Mouse (Mus musculus): Measurements from ENCODE around the gene Olfr173. TPM values are rescaled to one million over a fixed set of nuclear protein-coding genes. Genes with fewer than 3 reads are reported as not detected.

Olfr173 gene
- not detected for total RNA-seq (2022)

- DNase-seq, result no peak
These were observed at the start of gene Olfr173 for GRCm38 (mm10) chr16:58800168-58800567. Gene Olfr173, minus strand, starts transcription at chr16:58800268.

DNA sequence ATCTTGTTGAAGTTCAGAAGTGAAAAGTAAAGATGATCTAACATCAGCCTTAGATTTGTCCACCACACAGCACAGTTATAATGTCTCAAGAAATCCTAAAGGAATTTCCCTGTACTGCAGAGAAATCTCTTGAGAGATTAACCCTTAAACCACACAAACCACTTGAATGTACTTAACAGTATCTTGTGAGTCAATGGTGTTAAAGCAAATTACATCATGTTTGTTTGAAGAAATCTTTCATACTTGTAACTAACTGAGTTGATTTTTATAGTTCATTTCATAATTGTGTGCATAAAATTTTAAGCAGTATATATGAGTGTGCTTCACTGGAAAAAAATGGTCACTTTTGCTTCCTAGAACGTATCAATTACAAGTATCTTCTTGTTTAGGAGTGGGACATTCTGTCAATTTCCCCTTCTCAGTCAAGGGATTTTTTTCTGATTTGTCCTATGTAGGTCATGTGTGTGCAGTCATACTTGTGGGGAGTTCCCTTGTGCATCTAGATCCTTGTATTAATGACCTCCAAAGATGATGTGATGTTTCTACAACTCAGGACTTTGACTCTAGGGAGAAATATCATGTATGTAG is 26.8 kb upstream of the Olfr173 start, which contains the start of gene Olfr175-ps1:
Olfr175-ps1 (minus strand) TSS at position 51 of the 588 bp plus-strand sequence.
- no peak for DNase-seq

GRCm38 (mm10) chr16:58763076-58763475 is 37.0 kb downstream of the Olfr173 start, which contains the start of gene Olfr172:
Gene Olfr172, minus strand, starts transcription at chr16:58763176.
- no peak for DNase-seq

DNA sequence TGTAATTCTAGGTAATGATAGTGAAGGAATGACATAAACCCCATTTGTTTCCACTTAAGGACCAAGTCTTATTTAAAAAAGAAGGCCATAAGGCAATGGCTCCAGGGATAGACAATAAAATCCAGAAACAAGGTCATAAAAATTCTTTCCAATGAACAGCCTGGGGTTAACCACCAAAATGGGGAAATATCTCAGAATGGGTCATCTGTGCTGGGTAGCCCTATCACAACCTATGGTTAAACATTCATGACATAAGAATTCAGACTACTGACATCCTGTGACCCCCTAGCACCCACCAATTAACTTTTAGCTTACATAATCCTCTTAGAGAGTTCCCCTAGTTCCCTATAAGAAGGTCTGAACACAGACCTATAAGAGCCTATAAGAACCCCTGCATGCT is 43.9 kb downstream of the Olfr173 start:
- DNase-seq, result no peak

- no peak for DNase-seq
These were observed 48.8 kb downstream of the Olfr173 start for GRCm38 (mm10) chr16:58751314-58751713.

DNA sequence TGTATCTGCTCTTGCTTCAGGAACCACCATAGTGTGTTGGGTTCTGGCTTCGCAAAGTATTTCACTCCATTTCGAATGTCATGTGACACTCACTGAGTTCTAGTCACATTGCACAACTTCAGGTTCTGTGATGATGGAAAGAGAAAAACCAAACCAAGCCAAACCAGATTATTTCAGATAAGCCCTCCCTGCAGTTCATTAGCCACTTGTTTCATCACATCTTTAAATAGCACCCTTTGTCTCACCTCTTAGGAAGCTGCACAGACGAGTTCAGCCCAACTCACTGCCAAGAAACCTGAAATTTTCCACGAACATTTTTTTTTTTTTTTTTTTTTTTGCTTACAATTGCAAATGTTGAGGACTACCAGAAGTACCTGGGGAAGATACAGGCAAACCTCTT is 53.4 kb downstream of the Olfr173 start:
- DNase-seq, result no peak

Small RNA genes within 50 kb of the gene (microRNA-seq; reads per million reads assigned to microRNA genes)
- 0 reads per million in 2 experiments for gene Gm27564

Other genes starting within 250 kb of the Olfr173 start
- gene Gm813, start 183.3 kb downstream of the Olfr173 start, total RNA-seq (2022), result not detected
- gene E330017A01Rik, start 161.5 kb downstream of the Olfr173 start, total RNA-seq (2022), result not detected
- gene Cpox, start 130.0 kb downstream of the Olfr173 start, total RNA-seq (2022), result 10 to 100 TPM; 20.3 to 28.0 (median 21.7) TPM
- gene Gpr15, start 81.2 kb downstream of the Olfr173 start, total RNA-seq (2022), result not detected
- 10 to 100 TPM; 47.0 to 70.2 (median 58.4) TPM for gene Cldnd1, start 72.4 kb downstream of the Olfr173 start, total RNA-seq (2022)
- not detected for gene Olfr172, start 37.1 kb downstream of the Olfr173 start, total RNA-seq (2022)
- not detected for gene Olfr175-ps1, start 26.5 kb upstream of the Olfr173 start, total RNA-seq (2022)
- not detected for gene Olfr177, start 74.5 kb upstream of the Olfr173 start, total RNA-seq (2022)
- not detected for gene Olfr178, start 91.8 kb upstream of the Olfr173 start, total RNA-seq (2022)
- gene Olfr181, start 128.5 kb upstream of the Olfr173 start, total RNA-seq (2022), result not detected
- not detected for gene Olfr180, start 129.1 kb upstream of the Olfr173 start, total RNA-seq (2022)
- not detected for gene Olfr183, start 195.1 kb upstream of the Olfr173 start, total RNA-seq (2022)
- not detected for gene Olfr186, start 230.0 kb upstream of the Olfr173 start, total RNA-seq (2022)
- not detected for gene Olfr187, start 239.5 kb upstream of the Olfr173 start, total RNA-seq (2022)

All from adrenal gland, adult 8-10 months (tissue).